Mouse (Mus musculus) stomach, embryonic 14.5 days (tissue): ENCODE measurements around the gene Olfr603. TPM values are rescaled to one million over a fixed set of nuclear protein-coding genes. Genes with fewer than 3 reads are reported as not detected.

Experiments used
- microRNA-seq: library from miRNA; unstranded; fragments of <30 nt; microRNA quantifications from one replicate; pipeline ENCODE4, GENCODE M21; 2016
- polyA plus RNA-seq: library from polyadenylated mRNA; unstranded; fragments of >200 nt; fragmentation: Nextera tagmentation; extraction: Ambion mirVana; gene quantifications from 2 replicates; pipeline ENCODE4 v1.2.1, GENCODE M21; 2014

Gene Olfr603
- polyA plus RNA-seq, 1 experiment from 2014 or later = not detected

Small RNA genes lying within 50 kb of the gene (microRNA-seq; reads per million reads assigned to microRNA genes)
- not detected for gene Gm25774

Other genes starting within 250 kb of the Olfr603 start
- gene Olfr588-ps1, start 245.3 kb downstream of the Olfr603 start, polyA plus RNA-seq = not detected in 2 replicates
- gene Olfr589, start 229.8 kb downstream of the Olfr603 start, polyA plus RNA-seq = not detected in 2 replicates
- not detected in 2 replicates for gene Olfr591, start 207.8 kb downstream of the Olfr603 start, polyA plus RNA-seq
- not detected in 2 replicates for gene Olfr592, start 201.4 kb downstream of the Olfr603 start, polyA plus RNA-seq
- not detected in 2 replicates for gene Olfr593, start 174.3 kb downstream of the Olfr603 start, polyA plus RNA-seq
- not detected in 2 replicates for gene Olfr594, start 169.2 kb downstream of the Olfr603 start, polyA plus RNA-seq
- gene Usp17ld, start 133.7 kb downstream of the Olfr603 start, polyA plus RNA-seq = not detected in 2 replicates
- gene Olfr596, start 80.5 kb downstream of the Olfr603 start, polyA plus RNA-seq = not detected in 2 replicates
- gene Olfr597, start 69.9 kb downstream of the Olfr603 start, polyA plus RNA-seq = not detected in 2 replicates
- gene Olfr598, start 62.6 kb downstream of the Olfr603 start, polyA plus RNA-seq = not detected in 2 replicates
- not detected in 2 replicates for gene Olfr599, start 50.3 kb downstream of the Olfr603 start, polyA plus RNA-seq
- gene Olfr600, start 36.5 kb downstream of the Olfr603 start, polyA plus RNA-seq = not detected in 2 replicates
- gene Olfr601, start 23.5 kb downstream of the Olfr603 start, polyA plus RNA-seq = not detected in 2 replicates
- not detected in 2 replicates for gene Usp17lc, start 28.9 kb upstream of the Olfr603 start, polyA plus RNA-seq
- not detected in 2 replicates for gene Olfr605, start 59.3 kb upstream of the Olfr603 start, polyA plus RNA-seq
- gene Olfr606, start 62.9 kb upstream of the Olfr603 start, polyA plus RNA-seq = not detected in 2 replicates
- gene Olfr607, start 78.0 kb upstream of the Olfr603 start, polyA plus RNA-seq = not detected in 2 replicates
- gene Olfr608, start 83.7 kb upstream of the Olfr603 start, polyA plus RNA-seq = not detected in 2 replicates
- gene Olfr609, start 111.9 kb upstream of the Olfr603 start, polyA plus RNA-seq = not detected in 2 replicates
- gene Olfr610, start 125.9 kb upstream of the Olfr603 start, polyA plus RNA-seq = not detected in 2 replicates
- gene Olfr611, start 134.7 kb upstream of the Olfr603 start, polyA plus RNA-seq = not detected in 2 replicates
- gene Olfr612, start 156.5 kb upstream of the Olfr603 start, polyA plus RNA-seq = not detected in 2 replicates
- gene Olfr613, start 161.9 kb upstream of the Olfr603 start, polyA plus RNA-seq = not detected in 2 replicates
- not detected in 2 replicates for gene Olfr615, start 169.9 kb upstream of the Olfr603 start, polyA plus RNA-seq
- gene Olfr616, start 183.0 kb upstream of the Olfr603 start, polyA plus RNA-seq = not detected in 2 replicates
- gene Olfr617, start 186.9 kb upstream of the Olfr603 start, polyA plus RNA-seq = not detected in 2 replicates
- gene Olfr618, start 203.9 kb upstream of the Olfr603 start, polyA plus RNA-seq = not detected in 2 replicates
- not detected in 2 replicates for gene Olfr619, start 214.4 kb upstream of the Olfr603 start, polyA plus RNA-seq
- not detected in 2 replicates for gene Olfr620, start 226.4 kb upstream of the Olfr603 start, polyA plus RNA-seq